9 mouse cellular contexts compared by ENCODE assay signal in genomic region chr3:104781471-104781903, GRCm38 (mm10). TPM values are rescaled to one million over a fixed set of nuclear protein-coding genes. Genes with fewer than 3 reads are reported as not detected.
DNase-seq lines count a peak whose midpoint lies in the region; ATAC-seq and TF ChIP-seq lines count a peak whose summit lies in the region.
"Had no signal": no experiment of that assay in that cellular context is flagged by ENCODE, and none has a peak within 500 bp of the region (broad histone marks: within the 10 kb centered on the region; RNA-seq: fewer than 3 reads in every experiment).

Gene Fam19a3, minus strand, starts transcription at chr3:104781840.

- no peak for TF ChIP-seq POLR2A in cortical plate, adult 2 months (IDR thresholded peaks at IDR 0.05; ENCODE audit: extremely low read depth, insufficient read depth, low read length)

- H3K27me3 ChIP-seq in heart, embryonic 11.5 days (ENCODE audit: control insufficient read depth, insufficient read depth, low read length), result peaks cover 39% of the 10 kb centered on the region
- H3K27me3 ChIP-seq in kidney, postnatal 0 days (ENCODE audit: insufficient read depth, low read length), result peaks cover 25% of the 10 kb centered on the region; the same call in 1 of the 2 replicates
- peaks cover 78% of the 10 kb centered on the region for H3K27me3 ChIP-seq in megakaryocyte, embryonic 14.5 days (replicated peaks)

- under 1% methylated on average over 26 of the region's 26 CpGs for WGBS in heart, embryonic 11.5 days (ENCODE audit: insufficient replicate concordance)
- under 1% methylated on average over 24 of the region's 26 CpGs for WGBS in kidney, postnatal 0 days

- no peak for TF ChIP-seq CTCF in cortical plate, adult 2 months (IDR thresholded peaks at IDR 0.05; ENCODE audit: extremely low read depth, insufficient read depth, low read length)
- TF ChIP-seq CTCF in kidney, postnatal 0 days (IDR thresholded peaks at IDR 0.05; ENCODE audit: low read depth), result no peak

- peak within 1 kb of the TSS; percentile 80 for H3K9ac ChIP-seq in heart, embryonic 11.5 days (ENCODE audit: low read depth, low read length)
- peak within 1 kb of the TSS; percentile 61 for H3K9ac ChIP-seq in kidney, postnatal 0 days (ENCODE audit: low read depth, low read length)

- no peaks in the 10 kb centered on the region for H3K4me1 ChIP-seq in cortical plate, adult 2 months (ENCODE audit: control insufficient read depth, insufficient read depth, low read length)
- peaks cover 20% of the 10 kb centered on the region for H3K4me1 ChIP-seq in heart, embryonic 11.5 days (ENCODE audit: control insufficient read depth, insufficient read depth, low read length)
- H3K4me1 ChIP-seq in kidney, postnatal 0 days (replicated peaks; ENCODE audit: insufficient read depth, low read length), result 0 out of 2 replicates have a peak, but pooled peaks cover 5% of the 10 kb centered on the region
- peaks cover 69% of the 10 kb centered on the region for H3K4me1 ChIP-seq in megakaryocyte, embryonic 14.5 days

- no peaks in the 10 kb centered on the region for H3K36me3 ChIP-seq in heart, embryonic 11.5 days (ENCODE audit: control insufficient read depth, insufficient read depth, low read length)
- no peaks in the 10 kb centered on the region for H3K36me3 ChIP-seq in kidney, postnatal 0 days (ENCODE audit: insufficient read depth, low read length)
- no peaks in the 10 kb centered on the region for H3K36me3 ChIP-seq in megakaryocyte, embryonic 14.5 days (replicated peaks; ENCODE audit: low read length)

- DNase-seq in adrenal gland, adult (ENCODE audit: inconsistent age in 2 of 2, low spot score in 1 of 2), result peak; percentile 39 to 72
- DNase-seq in adrenal gland, postnatal 25 days, result no peak
- DNase-seq in kidney, postnatal 0 days (ENCODE audit: low spot score), result no peak
- DNase-seq in thymus, postnatal 14 days, result peak; percentile 46

- peak within 1 kb of the TSS; percentile 27 for H3K4me3 ChIP-seq in cortical plate, adult 2 months (ENCODE audit: insufficient read depth, low read length)
- H3K4me3 ChIP-seq in heart, embryonic 11.5 days (ENCODE audit: low read depth, low read length), result peak within 1 kb of the TSS; percentile 72
- H3K4me3 ChIP-seq in kidney, postnatal 0 days (replicated peaks; ENCODE audit: low read depth, low read length), result peak within 1 kb of the TSS; percentile 61
- H3K4me3 ChIP-seq in megakaryocyte, embryonic 14.5 days (replicated peaks), result peak within 1 kb of the TSS; percentile 91

- no peaks in the 10 kb centered on the region for H3K9me3 ChIP-seq in heart, embryonic 11.5 days (replicated peaks; ENCODE audit: control insufficient read depth, low read length)
- H3K9me3 ChIP-seq in kidney, postnatal 0 days (replicated peaks; ENCODE audit: low read length), result no peaks in the 10 kb centered on the region
- H3K9me3 ChIP-seq in megakaryocyte, embryonic 14.5 days, result no peaks in the 10 kb centered on the region

- peak within 1 kb of the TSS; percentile 100 for H3K4me2 ChIP-seq in heart, embryonic 11.5 days
- peak within 1 kb of the TSS; percentile 99 for H3K4me2 ChIP-seq in kidney, postnatal 0 days (ENCODE audit: low read length)

- H3K27ac ChIP-seq in cortical plate, adult 2 months (ENCODE audit: insufficient read depth, low read length), result no peak within 1 kb of the TSS
- H3K27ac ChIP-seq in heart, embryonic 11.5 days (ENCODE audit: low read depth, low read length), result peak within 1 kb of the TSS; percentile 76
- H3K27ac ChIP-seq in kidney, postnatal 0 days, result peak within 1 kb of the TSS; percentile 42; the same call in 1 of the 2 replicates

- ATAC-seq in heart, embryonic 11.5 days (replicated peaks; ENCODE audit: insufficient number of reproducible peaks, low FRiP score, low TSS enrichment), result peak; percentile 16; the same call in 1 of the 2 replicates
- ATAC-seq in kidney, postnatal 0 days (replicated peaks; ENCODE audit: low FRiP score, low read depth), result 0 out of 2 replicates have a peak, but pooled peaks have one; percentile 4
- ATAC-seq in monocyte, adult 5-6 weeks (replicated peaks; ENCODE audit: insufficient number of reproducible peaks, low FRiP score, low TSS enrichment, poor library complexity, severe bottlenecking), result no peak

RNA-seq across cellular contexts. Expression of gene Fam19a3, which starts in this region (rescaled TPM):
- 0.76 and 1.6 TPM in 2 replicates for total RNA-seq in adrenal gland, postnatal 25 days (2021)
- polyA plus RNA-seq in cortical plate, adult 2 months (2012; rRNA removed), result 0.08 TPM in 2 replicates
- 1.2 and 2.2 TPM in 2 replicates for polyA plus RNA-seq in heart, embryonic 11.5 days (2014; fragmentation: Nextera tagmentation; extraction: Ambion mirVana)
- 0.07 and 0.10 TPM in 2 replicates for polyA plus RNA-seq in kidney, postnatal 0 days (2015; fragmentation: Nextera tagmentation; extraction: Ambion mirVana)
- not detected in 2 replicates for polyA plus RNA-seq in megakaryocyte, embryonic 14.5 days (2012; ENCODE audit: insufficient read depth, low replicate concordance)
- total RNA-seq in monocyte, adult 5-6 weeks (2017), result 0.32 to 4.9 TPM (median 1.9 TPM) in 3 replicates
- total RNA-seq: hematopoietic stem cell, adult 5-6 weeks had no signal

Comparison
In these comparisons a context has a peak if more than half of its experiments do, and no peak if none do; other contexts are left out.
1. DNase-seq: peak in adrenal gland, adult (2 of 2) and thymus, postnatal 14 days (single experiment); none in adrenal gland, postnatal 25 days (single experiment) and kidney, postnatal 0 days (single experiment).
2. Peak in ATAC-seq, H3K4me3 ChIP-seq, H3K27ac ChIP-seq, H3K9ac ChIP-seq and H3K4me2 ChIP-seq in kidney, postnatal 0 days; RNA of the gene not detected or under 1 TPM.
3. H3K4me3 ChIP-seq: peak in every context shown above with its lines; median percentile 91 in megakaryocyte, embryonic 14.5 days; 72 in heart, embryonic 11.5 days; 61 in kidney, postnatal 0 days; 27 in cortical plate, adult 2 months.